Mouse (Mus musculus): ENCODE measurements around the gene Tmem263. TPM values are rescaled to one million over a fixed set of nuclear protein-coding genes. Genes with fewer than 3 reads are reported as not detected.

Gene Tmem263
- 10 to 100 TPM; 31.9 to 40.0 TPM for polyA plus RNA-seq (2017; shearing (Covaris generic))

- ATAC-seq, result peak; percentile 67
Measured at GRCm38 (mm10) chr10:85102247-85103084, at the start of gene Tmem263, which contains the start of gene Fhl4. Gene Tmem263, plus strand, starts transcription at chr10:85102627. Gene Fhl4, minus strand, starts transcription at chr10:85102495.

- ATAC-seq, result no peak
Measured at GRCm38 (mm10) chr10:85054876-85055275, 47.6 kb upstream of the Tmem263 start.

- no peak for ATAC-seq
Measured at GRCm38 (mm10) chr10:85071605-85072152, 30.7 kb upstream of the Tmem263 start.

- ATAC-seq, result no peak
Measured at GRCm38 (mm10) chr10:85101841-85102240, 586 bp upstream of the Tmem263 start.

GRCm38 (mm10) chr10:85103085-85103885 lies 858 bp downstream of the Tmem263 start:
- ATAC-seq, result peak; percentile 16

- no peak for ATAC-seq
Measured at GRCm38 (mm10) chr10:85114409-85114808, 12.0 kb downstream of the Tmem263 start.

- ATAC-seq, result no peak
Measured at GRCm38 (mm10) chr10:85125184-85125583, 22.8 kb downstream of the Tmem263 start.

GRCm38 (mm10) chr10:85127395-85128287 lies 25.2 kb downstream of the Tmem263 start, which contains the start of gene Mterf2:
Gene Mterf2, minus strand, starts transcription at chr10:85128027.
- peak; percentile 99 for ATAC-seq

GRCm38 (mm10) chr10:85128453-85128852 lies 26.0 kb downstream of the Tmem263 start:
- peak; percentile 16 for ATAC-seq

GRCm38 (mm10) chr10:85136573-85136972 lies 34.1 kb downstream of the Tmem263 start:
- ATAC-seq, result no peak

- no peak for ATAC-seq
Measured at GRCm38 (mm10) chr10:85141465-85141864, 39.0 kb downstream of the Tmem263 start.

GRCm38 (mm10) chr10:85146282-85146681 lies 43.9 kb downstream of the Tmem263 start:
- ATAC-seq, result no peak

- no peak for ATAC-seq
Measured at GRCm38 (mm10) chr10:85149226-85149625, 46.8 kb downstream of the Tmem263 start.

GRCm38 (mm10) chr10:85154195-85154594 lies 51.8 kb downstream of the Tmem263 start:
- peak; percentile 86 for ATAC-seq

GRCm38 (mm10) chr10:85157451-85157850 lies 55.0 kb downstream of the Tmem263 start:
- no peak for ATAC-seq

GRCm38 (mm10) chr10:85159989-85160619 lies 57.7 kb downstream of the Tmem263 start:
- ATAC-seq, result no peak

GRCm38 (mm10) chr10:85161745-85162351 lies 59.4 kb downstream of the Tmem263 start:
- peak; percentile 91 for ATAC-seq

- no peak for ATAC-seq
Measured at GRCm38 (mm10) chr10:85164791-85165190, 62.4 kb downstream of the Tmem263 start.

GRCm38 (mm10) chr10:85165306-85165705 lies 62.9 kb downstream of the Tmem263 start:
- no peak for ATAC-seq

Data from activated CD4-positive, CD25-positive, alpha-beta regulatory T cell, adult 4 months (primary cell).